Mouse (Mus musculus) WW6 (cell line): Measurements from ENCODE around the gene Thsd4.

ENCODE experiments used
- DNase-seq: peaks from one replicate; pipeline ENCODE4 v3.0.0-alpha.2; 2013; ENCODE audit warnings: low read depth, low spot score

The Thsd4 gene

DNA sequence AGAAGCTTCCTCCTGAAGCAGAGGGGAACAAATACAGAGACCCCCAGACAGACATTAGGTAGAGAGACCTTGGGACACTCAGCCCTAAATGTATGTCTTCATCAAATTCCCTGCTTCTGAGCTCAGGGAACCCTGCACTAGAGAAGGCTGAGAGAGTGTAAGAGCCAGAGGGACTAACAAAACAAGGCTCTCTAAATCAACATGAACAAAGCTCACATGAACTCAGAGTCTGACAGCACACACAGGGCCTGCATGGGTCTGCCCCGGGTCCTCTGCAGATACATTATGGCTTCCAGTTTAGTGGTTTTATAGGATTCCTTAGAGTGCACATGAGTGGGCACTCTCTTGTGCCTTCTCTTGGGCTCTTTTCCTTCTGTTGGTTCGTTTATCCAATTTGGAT lies 140.8 kb downstream of the Thsd4 start:
- no peak for DNase-seq

GRCm38 (mm10) chr9:60380550-60380949 lies 141.3 kb downstream of the Thsd4 start:
- no peak for DNase-seq

DNA sequence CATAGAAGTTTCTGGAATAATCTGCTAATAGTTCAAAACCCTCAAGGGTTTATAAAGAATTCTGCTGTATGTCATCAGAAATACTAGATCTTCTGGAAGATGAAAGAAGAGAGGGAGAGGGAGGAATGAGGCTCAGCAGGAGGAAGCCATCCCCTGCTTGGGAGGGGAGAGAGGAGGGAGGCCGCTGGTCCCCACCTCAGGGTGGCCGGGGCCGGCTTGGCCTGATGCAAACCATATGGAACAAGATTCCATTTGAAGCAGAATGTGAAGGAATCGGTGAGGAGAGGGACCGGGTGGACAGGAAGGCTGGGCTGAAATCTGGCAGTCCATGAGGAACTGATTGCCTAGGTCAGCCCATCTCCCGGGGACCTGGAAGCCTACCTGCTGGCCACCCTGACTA lies 143.6 kb downstream of the Thsd4 start:
- no peak for DNase-seq

DNA sequence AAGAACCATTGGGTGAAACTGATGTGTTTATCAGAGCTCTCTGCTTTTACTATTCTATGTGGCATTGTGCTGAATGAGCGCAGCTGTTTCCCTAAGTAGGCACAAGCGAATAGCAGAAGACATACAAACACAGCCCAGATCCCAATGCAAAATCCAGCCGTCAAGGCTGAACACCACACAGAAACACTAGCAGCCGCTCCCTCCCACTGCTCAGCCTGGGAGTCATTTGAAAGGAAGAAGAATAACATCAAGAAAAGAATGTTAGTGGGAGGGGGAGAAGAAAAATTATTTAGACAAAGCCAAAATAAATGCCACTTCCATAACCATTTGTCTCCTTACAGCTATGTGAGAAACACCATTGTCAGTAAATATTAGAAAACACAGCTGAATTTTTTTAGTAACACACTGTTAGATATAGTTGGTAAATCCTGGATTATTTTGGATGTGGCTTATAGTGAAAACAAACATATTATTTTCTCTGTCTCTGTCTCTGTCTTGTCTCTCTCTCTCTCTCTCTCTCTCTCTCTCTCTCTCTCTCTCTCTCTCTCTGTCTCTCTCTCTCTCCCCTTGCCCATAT lies 148.6 kb downstream of the Thsd4 start:
- DNase-seq, result no peak

DNA sequence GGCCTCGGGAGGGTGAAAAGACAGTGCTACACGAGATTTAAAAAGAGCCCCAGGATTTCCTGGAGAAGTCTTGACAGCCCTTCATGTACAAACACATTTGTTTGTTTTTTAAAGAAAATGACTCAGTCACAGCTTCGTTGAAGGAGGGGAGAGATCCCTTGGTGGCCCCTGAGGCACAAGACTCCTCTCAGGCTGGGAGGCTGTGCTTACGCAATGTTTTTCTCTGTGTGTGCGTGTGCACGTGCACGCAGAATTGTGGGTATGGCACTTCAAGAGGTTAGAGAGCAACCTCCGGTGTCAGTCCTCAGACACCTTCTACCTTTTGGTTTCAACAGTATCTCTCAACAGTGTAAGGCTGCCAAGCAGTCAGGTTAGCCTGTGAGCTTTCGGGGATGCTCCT lies 153.3 kb downstream of the Thsd4 start:
- no peak for DNase-seq

DNA sequence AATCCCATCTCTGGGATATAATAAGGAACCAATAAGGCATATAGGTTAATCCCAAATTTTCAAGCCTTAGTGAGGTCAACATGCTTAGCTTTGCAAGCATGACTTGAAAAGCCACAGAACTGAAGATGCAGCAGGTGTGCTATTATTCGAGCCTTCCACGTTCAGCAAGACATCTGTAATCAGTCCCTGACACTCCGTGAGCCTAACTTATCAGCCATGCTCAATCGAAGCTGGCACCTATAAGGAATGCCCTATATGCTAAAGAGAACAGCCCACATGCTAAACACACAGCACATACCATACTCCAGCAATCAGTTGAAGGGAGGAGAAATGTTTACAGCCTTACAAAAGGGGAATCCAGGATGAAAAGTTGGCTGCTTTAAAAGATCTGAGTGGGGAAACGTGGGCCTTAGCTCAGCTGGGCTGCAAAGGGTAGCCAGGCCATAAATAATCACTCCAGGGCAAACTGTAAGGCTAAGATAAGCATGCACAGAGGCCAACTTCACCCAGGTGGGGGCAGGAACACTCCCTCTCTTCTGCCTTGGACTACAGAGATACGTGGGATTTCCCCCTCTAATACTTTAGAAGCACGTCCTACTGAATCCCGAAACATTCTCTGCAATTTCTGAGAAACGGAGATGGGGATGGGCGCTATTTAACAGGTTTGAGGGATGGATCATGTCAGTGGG lies 154.1 kb downstream of the Thsd4 start:
- no peak for DNase-seq

GRCm38 (mm10) chr9:60364166-60364781 lies 157.6 kb downstream of the Thsd4 start:
- no peak for DNase-seq

GRCm38 (mm10) chr9:60352351-60352750 lies 169.5 kb downstream of the Thsd4 start:
- no peak for DNase-seq

- no peak for DNase-seq
These were observed 170.7 kb downstream of the Thsd4 start for GRCm38 (mm10) chr9:60351153-60351552.

DNA sequence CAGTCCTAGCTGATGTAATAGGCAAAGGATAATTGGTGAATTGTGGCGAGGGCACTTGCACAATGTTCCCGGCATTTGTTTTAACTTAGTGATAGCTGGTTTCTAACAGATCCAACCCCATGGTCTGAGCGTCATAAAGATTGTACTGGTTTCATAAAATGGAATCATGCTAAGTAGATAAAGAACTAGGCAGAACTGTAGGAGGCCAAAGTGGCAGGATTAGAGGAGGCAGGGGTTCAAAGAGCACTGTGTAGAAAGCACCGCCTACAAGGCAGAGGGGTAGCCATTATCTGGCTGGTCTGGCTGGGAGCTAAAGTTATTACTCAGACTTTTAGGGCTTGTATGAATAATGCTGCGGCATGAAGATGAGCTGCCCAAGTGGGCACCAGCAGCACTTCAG lies 185.7 kb downstream of the Thsd4 start:
- no peak for DNase-seq

DNA sequence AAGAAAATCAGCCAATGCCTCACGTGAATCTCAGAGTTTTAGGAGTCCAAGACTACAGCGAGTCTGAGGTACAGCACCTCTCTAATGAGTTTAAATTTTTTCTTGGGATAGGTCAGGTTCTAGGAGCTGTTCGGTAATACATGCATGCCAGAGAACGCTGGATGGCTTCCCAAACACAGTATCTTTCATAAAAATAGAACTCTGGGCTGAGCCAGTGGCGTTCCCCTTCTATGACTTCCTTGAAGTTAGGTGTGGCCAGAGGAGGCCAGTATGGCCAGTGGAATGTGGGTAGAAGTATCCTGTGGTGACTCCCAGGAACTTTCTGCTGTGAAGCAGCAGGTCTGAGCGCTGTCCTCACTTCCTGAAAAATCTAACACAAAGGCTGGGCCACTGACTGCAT lies 186.4 kb downstream of the Thsd4 start:
- no peak for DNase-seq

GRCm38 (mm10) chr9:60329911-60330310 lies 191.9 kb downstream of the Thsd4 start:
- DNase-seq, result no peak

GRCm38 (mm10) chr9:60324716-60325115 lies 197.1 kb downstream of the Thsd4 start:
- no peak for DNase-seq

DNA sequence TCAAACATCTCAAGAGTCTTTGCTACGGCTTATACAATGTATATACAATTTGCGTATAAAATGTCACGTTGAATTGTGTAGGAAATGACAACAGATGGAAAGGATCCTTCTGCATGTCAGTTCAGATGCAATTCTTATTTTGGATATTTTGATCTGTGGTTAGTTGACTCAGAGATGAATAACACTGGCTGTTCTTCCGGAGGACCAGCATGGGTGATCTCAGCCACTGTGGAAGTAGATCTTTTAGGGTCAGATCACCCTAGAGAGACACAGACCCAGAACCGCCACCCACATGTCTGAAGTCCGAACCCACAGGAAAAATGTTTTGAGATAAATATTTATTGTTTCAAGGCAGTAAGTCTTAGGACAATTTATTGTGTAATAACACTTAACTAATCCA lies 198.4 kb downstream of the Thsd4 start:
- DNase-seq, result no peak

DNA sequence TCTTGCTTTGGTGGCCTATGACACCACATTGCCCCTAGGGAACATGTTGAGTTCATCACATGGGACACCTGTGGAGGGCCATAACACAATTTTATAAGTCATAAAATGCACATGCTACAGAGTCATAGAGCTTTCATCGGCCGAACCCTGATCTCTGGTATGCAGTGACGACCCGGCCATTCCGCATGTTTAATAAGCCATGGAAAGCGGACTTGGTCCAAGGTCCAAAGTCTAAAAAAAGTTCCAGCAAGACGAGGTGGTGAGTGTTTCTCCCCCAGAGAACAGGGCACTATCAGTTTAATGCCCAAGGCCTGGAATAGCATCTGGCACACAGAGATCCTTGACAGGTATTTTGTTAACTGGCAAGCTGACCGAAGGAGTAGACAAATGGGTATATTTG lies 204.6 kb downstream of the Thsd4 start:
- no peak for DNase-seq

DNA sequence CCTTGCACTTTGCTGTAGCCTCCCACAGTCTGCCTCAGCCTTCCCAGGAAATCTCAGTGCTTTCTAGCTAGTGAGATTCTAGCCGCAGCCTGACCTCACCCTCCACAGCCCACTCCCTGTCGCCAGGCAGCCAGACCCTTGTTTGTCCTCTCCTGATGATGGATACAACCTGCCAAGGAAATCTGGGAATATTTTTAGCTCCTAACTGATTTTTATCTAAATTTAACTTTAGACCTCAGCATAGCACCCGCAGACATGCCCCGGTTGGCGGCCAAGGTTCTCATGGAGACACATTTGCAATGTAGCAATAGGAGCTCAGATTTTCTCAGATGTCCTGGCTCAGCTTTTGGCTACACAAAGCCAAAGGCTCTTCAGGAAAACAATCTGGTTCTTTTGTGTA lies 205.3 kb downstream of the Thsd4 start:
- no peak for DNase-seq

GRCm38 (mm10) chr9:60315533-60315932 lies 206.3 kb downstream of the Thsd4 start:
- DNase-seq, result no peak

DNA sequence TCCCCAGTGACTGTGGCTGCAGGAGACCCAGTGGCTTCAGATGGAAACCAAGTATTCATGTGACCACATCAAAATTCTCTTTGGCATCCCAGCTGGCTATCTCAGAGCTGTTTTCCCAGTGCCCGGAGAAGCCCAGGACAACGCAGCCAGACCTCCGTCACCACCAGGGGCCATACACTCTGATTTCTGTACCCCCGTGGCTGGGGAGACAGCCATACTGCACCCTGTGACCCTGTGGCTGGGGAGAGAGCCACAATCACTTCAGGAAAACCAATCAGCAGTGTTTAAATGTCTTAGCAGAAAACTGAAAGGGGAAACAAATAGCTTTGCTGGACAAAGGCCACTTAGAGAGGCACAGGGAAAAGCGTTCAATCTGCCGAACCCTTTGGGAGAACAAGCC lies 208.2 kb downstream of the Thsd4 start:
- DNase-seq, result no peak

DNA sequence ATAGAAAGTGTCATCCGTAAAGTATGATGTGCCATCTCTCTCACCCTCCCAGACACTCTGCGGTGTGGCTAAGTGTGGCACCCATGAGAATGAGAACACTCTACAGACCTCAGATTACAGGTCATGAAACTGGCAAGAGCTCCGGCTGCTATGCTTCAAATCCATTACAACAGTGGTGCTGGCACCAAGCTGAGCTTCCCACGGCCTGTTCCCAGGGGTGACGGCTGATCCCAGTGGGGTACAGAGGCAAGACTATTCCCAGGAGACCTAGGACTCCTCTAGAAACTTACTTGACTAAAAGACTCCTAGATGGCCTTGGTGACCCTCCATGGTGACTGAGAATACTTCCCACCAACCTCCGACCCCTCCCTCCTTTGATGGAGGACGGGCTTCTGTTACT lies 209.2 kb downstream of the Thsd4 start:
- DNase-seq, result no peak

DNA sequence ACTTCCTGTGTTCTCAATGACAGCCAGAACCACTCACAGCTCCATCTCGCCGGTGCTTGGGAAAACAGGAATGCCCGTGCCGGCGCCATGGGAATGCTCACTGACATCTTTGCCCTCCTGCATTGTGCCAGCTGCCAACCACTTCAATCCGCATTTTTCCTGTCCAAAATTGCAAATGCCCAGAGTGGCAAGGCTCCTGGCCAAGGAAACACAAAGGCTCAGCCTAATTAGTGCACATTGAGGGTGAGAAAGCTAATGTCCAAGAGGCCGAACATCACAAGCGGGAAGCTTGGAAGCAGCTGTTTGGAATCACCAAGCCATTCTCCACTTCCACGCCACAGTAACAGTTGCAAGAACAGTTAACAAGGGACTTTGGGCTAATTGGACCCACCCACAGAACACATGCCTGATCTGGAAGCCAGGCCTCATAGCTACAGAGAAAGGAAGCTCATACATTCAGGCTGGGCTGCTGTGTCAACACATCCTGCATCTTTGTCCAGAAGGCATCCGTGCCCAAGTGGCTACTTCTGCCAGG lies 210.2 kb downstream of the Thsd4 start:
- DNase-seq, result no peak

GRCm38 (mm10) chr9:60310741-60311317 lies 211.0 kb downstream of the Thsd4 start:
- DNase-seq, result no peak

DNA sequence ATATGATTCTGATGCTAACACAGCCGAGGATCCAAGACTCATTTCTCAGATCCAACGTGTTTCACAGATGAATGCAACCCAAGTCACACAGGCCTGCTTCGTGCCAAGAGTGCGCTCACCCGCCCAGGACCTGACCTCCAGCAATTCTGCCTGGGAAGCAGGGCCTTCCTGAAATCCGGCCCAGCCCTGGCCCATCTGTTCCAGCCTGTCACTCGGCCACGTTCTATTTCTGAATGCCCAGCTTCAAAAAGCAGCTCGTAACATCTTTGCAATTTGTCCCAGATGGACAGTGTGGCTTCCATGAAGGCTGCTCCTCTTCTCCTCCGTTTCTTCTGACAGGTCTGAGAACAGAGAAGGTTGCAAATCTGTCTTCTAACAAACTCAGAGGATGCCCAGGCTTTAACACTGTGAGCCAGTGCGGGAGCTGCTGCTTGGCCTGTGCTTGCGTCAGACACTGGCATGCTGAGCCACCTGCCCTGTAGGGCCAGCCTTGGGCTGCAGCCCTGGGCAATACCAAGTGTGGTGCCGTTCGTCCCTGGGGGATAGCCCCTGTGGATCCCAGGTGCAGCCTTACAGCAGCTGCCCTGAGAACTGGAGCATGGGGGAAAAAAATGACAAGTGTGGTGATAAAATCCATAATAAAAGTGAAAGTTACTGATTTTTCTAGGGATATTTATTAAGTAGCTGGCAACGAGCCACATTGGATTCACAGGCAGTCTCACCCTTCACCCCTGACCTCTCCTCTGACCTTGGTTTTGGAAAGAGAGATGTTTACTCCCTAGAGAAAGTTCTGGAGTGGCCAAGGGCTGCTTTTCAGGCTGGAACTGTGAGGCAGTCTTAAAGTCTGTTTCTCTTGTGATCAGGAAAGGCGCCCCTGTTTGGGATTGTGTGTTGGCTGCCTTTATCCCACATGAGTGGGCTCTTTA lies 211.8 kb downstream of the Thsd4 start:
- no peak for DNase-seq
